Mouse (Mus musculus) heart, postnatal 36 days (tissue): ENCODE results near the gene Exoc6. TPM values are rescaled to one million over a fixed set of nuclear protein-coding genes. Genes with fewer than 3 reads are reported as not detected.

ENCODE experiments used
- DNase-seq, 2 experiments: peaks; one replicate each; pipeline ENCODE4 v3.0.0; 2021 to 2022
- intact Hi-C: fragments of 180-260 bp; cut with DNase I; formaldehyde crosslinking; loops from one replicate; pipeline ENCODE4 v1.15.1; 2025
- total RNA-seq, 2 experiments: library from RNA; stranded (reverse); gene quantifications; 2 replicates each; pipeline ENCODE4 v1.2.3; 2021

Exoc6 gene
- total RNA-seq, 2 experiments from 2014 or later = 32.6 to 32.9 TPM

GRCm38 (mm10) chr19:37673393-37673792 is 123.2 kb downstream of the Exoc6 start:
- intact Hi-C loops = no loop called here

GRCm38 (mm10) chr19:37685281-37685680 is 135.1 kb downstream of the Exoc6 start, which contains the start of gene Cyp26c1:
Cyp26c1 (plus strand) TSS chr19:37685581.
- intact Hi-C loops = no loop called here
- DNase-seq = no peak

More at GRCm38 (mm10) chr19:37673393-37673792, 123.2 kb downstream of the Exoc6 start:
- DNase-seq = no peak

GRCm38 (mm10) chr19:37686347-37686746 is 136.1 kb downstream of the Exoc6 start:
- intact Hi-C loops = no loop called here
- no peak for DNase-seq

GRCm38 (mm10) chr19:37686941-37687850 is 137.0 kb downstream of the Exoc6 start:
- intact Hi-C loops = no loop called here
- DNase-seq = no peak

GRCm38 (mm10) chr19:37689478-37689877 is 139.3 kb downstream of the Exoc6 start:
- intact Hi-C loops = no loop called here
- DNase-seq = no peak

- no peak for DNase-seq
- intact Hi-C loops = no loop called here
Observed at GRCm38 (mm10) chr19:37690716-37691115, 140.5 kb downstream of the Exoc6 start.

- intact Hi-C loops = no loop called here
- no peak for DNase-seq
Observed at GRCm38 (mm10) chr19:37692879-37693278, 142.7 kb downstream of the Exoc6 start.

- DNase-seq = no peak
- intact Hi-C loops = no loop called here
Observed at GRCm38 (mm10) chr19:37695146-37695545, 144.9 kb downstream of the Exoc6 start.

- intact Hi-C loops = no loop called here
- DNase-seq = no peak
Observed at GRCm38 (mm10) chr19:37695762-37696602, 145.8 kb downstream of the Exoc6 start.

GRCm38 (mm10) chr19:37696603-37697334 is 146.6 kb downstream of the Exoc6 start:
- intact Hi-C loops = no loop called here
- DNase-seq = no peak

- DNase-seq = no peak
- intact Hi-C loops = no loop called here
Observed at GRCm38 (mm10) chr19:37697335-37697636, 147.1 kb downstream of the Exoc6 start.

- no peak for DNase-seq
- intact Hi-C loops = no loop called here
Observed at GRCm38 (mm10) chr19:37697651-37698272, 147.5 kb downstream of the Exoc6 start, which contains the start of gene Cyp26a1. Cyp26a1 (plus strand) TSS chr19:37697798.

- DNase-seq = no peak
- intact Hi-C loops = no loop called here
Observed at GRCm38 (mm10) chr19:37698273-37699160, 148.3 kb downstream of the Exoc6 start.

GRCm38 (mm10) chr19:37699711-37700110 is 149.5 kb downstream of the Exoc6 start:
- DNase-seq = no peak
- intact Hi-C loops = loop anchor here (10.0 kb wide), 2 partner anchors 345 to 655 kb away; partner anchors contain the start of gene Myof

GRCm38 (mm10) chr19:37702377-37703076 is 152.3 kb downstream of the Exoc6 start:
- DNase-seq = no peak
- intact Hi-C loops = loop anchor here (10.0 kb wide), 2 partner anchors 342 to 652 kb away; partner anchors contain the start of gene Myof

- peak; percentile 62 to 80 for DNase-seq
- intact Hi-C loops = loop anchor here (1.0 to 10.0 kb wide), 4 partner anchors 182 to 651 kb away; partner anchors contain the start of gene Myof
Observed at GRCm38 (mm10) chr19:37703902-37704509, 153.8 kb downstream of the Exoc6 start.

GRCm38 (mm10) chr19:37705722-37706121 is 155.5 kb downstream of the Exoc6 start:
- intact Hi-C loops = loop anchor here (10.0 kb wide), 2 partner anchors 339 to 649 kb away; partner anchors contain the start of gene Myof
- no peak for DNase-seq

GRCm38 (mm10) chr19:37714681-37715080 is 164.5 kb downstream of the Exoc6 start:
- no peak for DNase-seq
- intact Hi-C loops = no loop called here
